8 mouse cellular contexts compared by ENCODE assay signal in the genomic region with DNA sequence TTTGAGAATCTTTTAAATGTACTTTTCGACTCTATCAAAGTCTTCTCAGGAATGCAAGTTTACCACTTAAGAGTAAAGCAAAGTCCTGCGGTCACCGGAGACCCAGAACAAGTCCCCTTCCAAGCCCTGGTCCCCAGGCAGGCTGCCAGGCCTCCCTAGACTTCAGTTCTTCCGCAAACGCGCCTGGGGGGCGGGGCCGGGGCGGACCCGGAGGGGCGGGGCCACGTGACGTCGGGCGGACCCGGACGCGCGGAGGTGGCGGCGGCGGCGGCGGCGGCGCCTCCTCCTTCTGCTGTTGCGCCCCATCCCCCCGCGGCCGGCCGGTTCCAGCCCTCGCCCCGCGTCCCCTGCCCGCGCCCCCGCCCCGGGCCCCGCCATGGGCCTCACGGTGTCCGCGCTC. TPM values are rescaled to one million over a fixed set of nuclear protein-coding genes. Genes with fewer than 3 reads are reported as not detected.
A peak's percentile ranks its signal among the peaks of the same experiment; 100 is the strongest.
DNase-seq lines count a peak whose midpoint lies in the region; ATAC-seq and TF ChIP-seq lines count a peak whose summit lies in the region.

A gene (plus strand): TSS at position 248 of the 400 bp plus-strand sequence.

- peak within 1 kb of the TSS; percentile 98 for H3K9ac ChIP-seq in embryonic facial prominence, embryonic 14.5 days (ENCODE audit: low read depth, low read length)
- H3K9ac ChIP-seq in limb, embryonic 14.5 days (ENCODE audit: low read depth, low read length, severe bottlenecking): peak within 1 kb of the TSS; percentile 97
- H3K9ac ChIP-seq in midbrain, postnatal 0 days (replicated peaks; ENCODE audit: low read length, poor library complexity, severe bottlenecking): peak within 1 kb of the TSS; percentile 86

- no peak for TF ChIP-seq POLR2A in limb, embryonic 14.5 days (IDR thresholded peaks at IDR 0.05; ENCODE audit: borderline replicate concordance, extremely low read depth, insufficient read depth, insufficient read length)

- peak within 1 kb of the TSS; percentile 72 for H3K4me2 ChIP-seq in embryonic facial prominence, embryonic 14.5 days (ENCODE audit: low read depth, low read length)
- peak within 1 kb of the TSS; percentile 65 for H3K4me2 ChIP-seq in limb, embryonic 14.5 days (replicated peaks; ENCODE audit: low read depth, low read length, severe bottlenecking)
- H3K4me2 ChIP-seq in midbrain, postnatal 0 days (ENCODE audit: low read depth, low read length, poor library complexity, severe bottlenecking): peak within 1 kb of the TSS; percentile 62

- peak; percentile 74 for DNase-seq in 3134 (ENCODE audit: extremely low read depth, insufficient read length, low spot score)
- DNase-seq in adrenal gland, postnatal 4 days (ENCODE audit: low spot score in 2 of 2): peak; percentile 87 to 96
- peak; percentile 94 for DNase-seq in embryonic facial prominence, embryonic 14.5 days (ENCODE audit: low spot score)
- DNase-seq in heart, adult 8-10 months (ENCODE audit: low spot score): peak; percentile 92
- peak; percentile 95 for DNase-seq in kidney, adult 9 months
- peak; percentile 86 for DNase-seq in limb, embryonic 14.5 days (ENCODE audit: low spot score)
- DNase-seq in midbrain, postnatal 0 days (ENCODE audit: low spot score): peak; percentile 89
- peak; percentile 93 to 96 for DNase-seq in spleen, postnatal 14 days (ENCODE audit: low spot score in 2 of 2)

- H3K4me3 ChIP-seq in embryonic facial prominence, embryonic 14.5 days (ENCODE audit: low read depth, low read length): peak within 1 kb of the TSS; percentile 92
- H3K4me3 ChIP-seq in limb, embryonic 14.5 days (replicated peaks; ENCODE audit: low read length): peak within 1 kb of the TSS; percentile 95
- peak within 1 kb of the TSS; percentile 88 for H3K4me3 ChIP-seq in midbrain, postnatal 0 days (ENCODE audit: low read depth, low read length)

- peak; percentile 72 for ATAC-seq in embryonic facial prominence, embryonic 14.5 days (ENCODE audit: low read depth)
- ATAC-seq in limb, embryonic 14.5 days (ENCODE audit: low FRiP score, low read depth): peak; percentile 87
- peak; percentile 79 for ATAC-seq in midbrain, postnatal 0 days (ENCODE audit: low FRiP score)

- H3K27me3 ChIP-seq in embryonic facial prominence, embryonic 14.5 days (replicated peaks; ENCODE audit: control insufficient read depth, insufficient read depth, low read length): no peaks in the 10 kb centered on the region
- H3K27me3 ChIP-seq in limb, embryonic 14.5 days (ENCODE audit: control insufficient read depth, insufficient read depth, low read length): no peaks in the 10 kb centered on the region
- no peaks in the 10 kb centered on the region for H3K27me3 ChIP-seq in midbrain, postnatal 0 days (ENCODE audit: insufficient read depth, low read length)

- H3K9me3 ChIP-seq in embryonic facial prominence, embryonic 14.5 days (ENCODE audit: control insufficient read depth, low read length): no peaks in the 10 kb centered on the region
- H3K9me3 ChIP-seq in limb, embryonic 14.5 days (ENCODE audit: control insufficient read depth, low read length): no peaks in the 10 kb centered on the region
- H3K9me3 ChIP-seq in midbrain, postnatal 0 days (ENCODE audit: low read length): no peaks in the 10 kb centered on the region

- H3K27ac ChIP-seq in embryonic facial prominence, embryonic 14.5 days (replicated peaks; ENCODE audit: low read depth, low read length): peak within 1 kb of the TSS; percentile 89
- peak within 1 kb of the TSS; percentile 86 for H3K27ac ChIP-seq in limb, embryonic 14.5 days (replicated peaks; ENCODE audit: low read depth, low read length)
- H3K27ac ChIP-seq in midbrain, postnatal 0 days (ENCODE audit: low read depth, low read length): peak within 1 kb of the TSS; percentile 80

- peaks cover 24% of the 10 kb centered on the region for H3K4me1 ChIP-seq in embryonic facial prominence, embryonic 14.5 days (ENCODE audit: control insufficient read depth, insufficient read depth, low read length)
- H3K4me1 ChIP-seq in limb, embryonic 14.5 days (ENCODE audit: control insufficient read depth, insufficient read depth, low read length): peaks cover 24% of the 10 kb centered on the region
- peaks cover 24% of the 10 kb centered on the region for H3K4me1 ChIP-seq in midbrain, postnatal 0 days (ENCODE audit: insufficient read depth, low read length)

- under 1% methylated on average over 18 of the region's 42 CpGs for WGBS in embryonic facial prominence, embryonic 14.5 days
- WGBS in limb, embryonic 14.5 days: 2% methylated on average over 19 of the region's 42 CpGs
- WGBS in midbrain, postnatal 0 days: under 1% methylated on average over 14 of the region's 42 CpGs

- TF ChIP-seq CTCF in midbrain, postnatal 0 days (IDR thresholded peaks at IDR 0.05): no peak

- peaks cover 27% of the 10 kb centered on the region for H3K36me3 ChIP-seq in embryonic facial prominence, embryonic 14.5 days (ENCODE audit: control insufficient read depth, insufficient read depth, low read length)
- H3K36me3 ChIP-seq in limb, embryonic 14.5 days (ENCODE audit: control insufficient read depth, insufficient read depth, low read length): peaks cover 34% of the 10 kb centered on the region
- H3K36me3 ChIP-seq in midbrain, postnatal 0 days (ENCODE audit: insufficient read depth, low read length): peaks cover 21% of the 10 kb centered on the region

RNA-seq across cellular contexts. Expression of the gene that starts here (rescaled TPM):
- 100 to 1,000 TPM; 202 to 211 TPM for total RNA-seq in adrenal gland, postnatal 4 days (2021)
- polyA plus RNA-seq in embryonic facial prominence, embryonic 14.5 days (2014; fragmentation: Nextera tagmentation; extraction: Ambion mirVana): 353 and 373 TPM in 2 replicates
- total RNA-seq in heart, adult 8-10 months (2022): 100 to 1,000 TPM; 135 to 166 (median 152) TPM
- 370 and 533 TPM in 2 replicates for polyA plus RNA-seq in limb, embryonic 14.5 days (2012; rRNA removed)
- polyA plus RNA-seq in limb, embryonic 14.5 days (2014; fragmentation: Nextera tagmentation; extraction: Ambion mirVana): 413 and 428 TPM in 2 replicates
- total RNA-seq in midbrain, postnatal 0 days (2014; rRNA removed): 378 and 412 TPM in 2 replicates
- 456 and 484 TPM in 2 replicates for polyA plus RNA-seq in midbrain, postnatal 0 days (2015; fragmentation: Nextera tagmentation; extraction: Ambion mirVana)

Comparison
In these comparisons a context has a peak if more than half of its experiments do, and no peak if none do; other contexts are left out.
1. Peak in every context shown above with its lines: DNase-seq, ATAC-seq, H3K4me3 ChIP-seq and H3K27ac ChIP-seq.